Mouse (Mus musculus) brain, embryonic 14.5 days (tissue): ENCODE data around the gene Tub.

Experiments
- CTCF ChIP-seq: fragments of 200-500 bp; IDR thresholded peaks from 2 replicates; pipeline ENCODE4 v1.5.1; 2012; ENCODE audit warnings: inconsistent platforms, mild to moderate bottlenecking, moderate library complexity, borderline replicate concordance; ENCODE audit not compliant: insufficient read depth, insufficient read length; ENCODE audit errors: extremely low read depth
- POLR2A ChIP-seq: fragments of 200-500 bp; IDR thresholded peaks from 2 replicates; pipeline ENCODE4 v1.6.1; 2012; ENCODE audit warnings: mild to moderate bottlenecking, inconsistent platforms, borderline replicate concordance; ENCODE audit not compliant: poor library complexity, insufficient read depth, insufficient read length, severe bottlenecking; ENCODE audit errors: extremely low read depth

DNA sequence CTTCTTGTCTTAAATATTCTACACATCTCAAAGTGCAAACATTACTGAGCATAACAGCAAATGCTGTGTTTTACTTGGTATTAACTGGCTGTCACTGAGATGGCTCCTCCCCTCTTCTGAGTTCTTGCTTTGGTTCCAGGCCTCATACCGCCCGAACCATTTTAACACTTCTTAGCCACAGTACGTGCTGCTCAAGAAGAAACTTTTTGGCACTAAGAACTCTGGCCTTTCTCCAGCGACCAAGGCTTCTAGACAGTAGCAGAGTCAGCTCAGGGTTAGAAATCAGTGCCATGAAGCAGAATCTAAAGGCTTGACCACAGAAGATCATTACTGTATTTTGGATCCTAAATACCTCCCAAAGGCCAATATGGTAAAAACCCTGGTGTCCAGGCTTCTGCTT lies 119.5 kb downstream of the Tub start:
- TF ChIP-seq CTCF (no peak), POLR2A (no peak)
